Mouse (Mus musculus) heart, adult 2 months (tissue): ENCODE results near the gene Tgif1.

ENCODE experiments used
- CTCF ChIP-seq: fragments of 200-600 bp; IDR thresholded peaks from 2 replicates; pipeline ENCODE4 v1.8.1; 2022; ENCODE audit warnings: antibody characterized with exemption, mild to moderate bottlenecking, moderate library complexity
- EP300 ChIP-seq: fragments of 200-500 bp; IDR thresholded peaks from 2 replicates; pipeline ENCODE4 v1.6.1; 2011; ENCODE audit warnings: low read depth, low read length, control low read depth; ENCODE audit not compliant: insufficient read depth
- POLR2A ChIP-seq: fragments of 200-500 bp; IDR thresholded peaks from 2 replicates; pipeline ENCODE4 v1.6.1; 2011; ENCODE audit warnings: mild to moderate bottlenecking, low read depth, low read length, control low read depth; ENCODE audit not compliant: insufficient read depth

- TF ChIP-seq POLR2A (no peak), EP300 (no peak), CTCF (no peak)
These were observed 39.1 kb upstream of the Tgif1 start for GRCm38 (mm10) chr17:70892288-70893096.
